Mouse (Mus musculus): ENCODE measurements around the gene Gdpd5. TPM values are rescaled to one million over a fixed set of nuclear protein-coding genes. Genes with fewer than 3 reads are reported as not detected.

Gdpd5 gene
- polyA plus RNA-seq, 1 experiment from 2014 or later, result 8.5 TPM

DNA sequence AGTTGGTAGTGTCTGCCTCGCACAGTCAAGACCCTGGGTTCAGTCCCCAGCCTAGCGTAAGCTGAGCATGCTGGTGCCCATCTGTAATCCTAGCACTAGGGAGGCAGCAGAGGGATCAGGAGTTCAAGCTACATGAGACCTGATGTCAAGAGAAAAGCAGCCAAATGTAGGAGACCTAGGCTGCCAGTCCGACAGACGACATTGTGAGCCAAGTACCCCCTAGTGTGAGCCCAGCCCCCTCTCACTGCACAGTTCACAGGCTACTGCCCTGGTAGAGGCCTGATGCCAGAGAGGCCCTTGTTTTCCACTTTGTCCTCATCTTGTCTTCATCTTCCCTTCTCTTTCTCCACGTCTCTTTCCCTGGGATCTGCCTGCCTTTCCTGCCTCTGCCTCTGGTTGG lies 66.1 kb downstream of the Gdpd5 start:
- Histone ChIP-seq H3K27me3 (ENCODE audit: control insufficient read depth, insufficient read depth, low read length) (no peaks in the 10 kb centered on the region), H3K27ac (replicated peaks; ENCODE audit: low read depth, low read length) (no peak overlapping the region), H3K4me3 (ENCODE audit: low read depth, low read length) (no peak overlapping the region), H3K9me3 (ENCODE audit: control insufficient read depth, low read length) (no peaks in the 10 kb centered on the region), H3K4me1 (ENCODE audit: control insufficient read depth, insufficient read depth, low read length) (peaks cover 10% of the 10 kb centered on the region; the same call in 1 of the 2 replicates), H3K36me3 (ENCODE audit: control insufficient read depth, insufficient read depth, low read length) (no peaks in the 10 kb centered on the region), H3K4me2 (ENCODE audit: low read depth, severe bottlenecking) (no peak overlapping the region), H3K9ac (ENCODE audit: low read length) (no peak overlapping the region)
- WGBS, result 68% methylated on average over 5 of the region's 5 CpGs
- ATAC-seq (ENCODE audit: insufficient number of reproducible peaks, low FRiP score, low TSS enrichment, low read depth) (no peak), DNase-seq (ENCODE audit: low spot score) (no peak)

DNA sequence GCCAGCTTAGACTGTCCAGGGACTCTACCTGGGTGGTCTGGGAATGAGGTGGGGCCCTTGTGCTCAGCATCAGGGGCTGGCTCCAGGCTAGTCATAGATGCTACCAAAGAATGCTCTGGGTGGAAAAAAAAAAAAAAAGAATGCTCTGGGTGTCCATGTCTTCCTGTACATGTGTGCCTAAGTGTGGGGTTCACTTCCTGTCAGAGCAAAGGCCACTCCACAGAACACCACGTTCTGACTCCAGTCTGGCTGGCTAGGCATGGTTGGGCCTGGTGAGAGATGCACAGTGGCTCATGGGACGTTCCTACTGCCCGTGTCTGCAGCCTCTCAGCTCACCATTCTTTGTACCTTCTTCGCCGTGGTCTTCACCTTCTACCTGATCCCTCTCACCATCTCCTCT lies 67.4 kb downstream of the Gdpd5 start:
- ATAC-seq (ENCODE audit: insufficient number of reproducible peaks, low FRiP score, low TSS enrichment, low read depth) (no peak), DNase-seq (ENCODE audit: low spot score) (no peak)
- Histone ChIP-seq H3K27ac (replicated peaks; ENCODE audit: low read depth, low read length) (no peak overlapping the region), H3K27me3 (ENCODE audit: control insufficient read depth, insufficient read depth, low read length) (no peaks in the 10 kb centered on the region), H3K4me1 (ENCODE audit: control insufficient read depth, insufficient read depth, low read length) (peaks cover 4% of the 10 kb centered on the region; the same call in 1 of the 2 replicates), H3K36me3 (ENCODE audit: control insufficient read depth, insufficient read depth, low read length) (no peaks in the 10 kb centered on the region), H3K9me3 (ENCODE audit: control insufficient read depth, low read length) (no peaks in the 10 kb centered on the region), H3K4me3 (ENCODE audit: low read depth, low read length) (no peak overlapping the region), H3K9ac (ENCODE audit: low read length) (no peak overlapping the region), H3K4me2 (ENCODE audit: low read depth, severe bottlenecking) (no peak overlapping the region)
- 84% methylated on average over 5 of the region's 5 CpGs for WGBS

DNA sequence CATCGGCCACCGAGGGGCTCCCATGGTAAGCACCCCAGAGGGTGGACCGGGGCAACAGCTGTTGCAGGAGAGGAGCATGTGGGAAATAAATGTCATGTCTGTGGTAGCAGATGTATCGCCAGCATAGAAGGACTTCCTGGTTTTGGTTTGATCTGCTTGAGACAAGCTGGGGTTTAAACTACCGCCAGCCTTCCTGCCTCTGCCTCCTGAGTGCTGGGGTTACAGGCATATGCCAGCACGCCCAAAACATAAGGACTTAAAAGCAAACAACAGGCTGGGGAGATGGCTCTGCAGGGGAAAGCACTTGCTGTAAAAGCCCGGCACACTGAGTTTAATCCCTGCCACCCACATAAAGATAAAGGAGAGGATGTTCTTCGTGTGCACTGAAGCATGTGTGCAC lies 67.8 kb downstream of the Gdpd5 start:
- no peaks in the 10 kb centered on the region for H3K36me3 ChIP-seq (ENCODE audit: control insufficient read depth, insufficient read depth, low read length)
- H3K4me3 ChIP-seq (ENCODE audit: low read depth, low read length), result no peak overlapping the region
- DNase-seq (ENCODE audit: low spot score), result no peak
- no peaks in the 10 kb centered on the region for H3K9me3 ChIP-seq (ENCODE audit: control insufficient read depth, low read length)
- ATAC-seq (ENCODE audit: insufficient number of reproducible peaks, low FRiP score, low TSS enrichment, low read depth), result no peak
- H3K4me2 ChIP-seq (ENCODE audit: low read depth, severe bottlenecking), result no peak overlapping the region
- no peak overlapping the region for H3K9ac ChIP-seq (ENCODE audit: low read length)
- H3K27ac ChIP-seq (replicated peaks; ENCODE audit: low read depth, low read length), result no peak overlapping the region
- no peaks in the 10 kb centered on the region for H3K27me3 ChIP-seq (ENCODE audit: control insufficient read depth, insufficient read depth, low read length)
- peaks cover 4% of the 10 kb centered on the region; the same call in 1 of the 2 replicates for H3K4me1 ChIP-seq (ENCODE audit: control insufficient read depth, insufficient read depth, low read length)
- 70% methylated on average over 8 of the region's 8 CpGs for WGBS

DNA sequence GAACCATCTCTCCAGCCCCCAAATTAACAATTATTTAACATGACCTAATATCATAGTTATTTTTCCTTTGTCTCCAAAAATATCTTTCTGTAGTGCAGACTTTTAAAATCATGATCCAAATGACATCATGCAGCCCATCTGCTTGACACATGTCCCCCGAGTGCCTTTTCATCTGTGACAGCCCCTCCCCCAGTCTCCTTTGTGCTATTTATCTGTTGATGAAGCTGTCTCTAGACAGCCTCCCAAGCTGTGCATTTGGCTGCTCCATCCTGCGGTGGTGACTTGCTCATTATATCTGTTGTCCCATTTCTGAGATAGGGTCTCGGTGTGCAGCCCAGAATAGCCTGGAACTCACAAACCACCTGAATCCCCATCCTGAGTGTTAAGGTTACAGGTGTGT lies 68.5 kb downstream of the Gdpd5 start:
- Histone ChIP-seq H3K9me3 (ENCODE audit: control insufficient read depth, low read length) (no peaks in the 10 kb centered on the region), H3K4me1 (ENCODE audit: control insufficient read depth, insufficient read depth, low read length) (peaks cover 4% of the 10 kb centered on the region; the same call in 1 of the 2 replicates), H3K27me3 (ENCODE audit: control insufficient read depth, insufficient read depth, low read length) (no peaks in the 10 kb centered on the region), H3K4me3 (ENCODE audit: low read depth, low read length) (no peak overlapping the region), H3K27ac (replicated peaks; ENCODE audit: low read depth, low read length) (no peak overlapping the region), H3K36me3 (ENCODE audit: control insufficient read depth, insufficient read depth, low read length) (no peaks in the 10 kb centered on the region), H3K9ac (ENCODE audit: low read length) (no peak overlapping the region), H3K4me2 (ENCODE audit: low read depth, severe bottlenecking) (no peak overlapping the region)
- 71% methylated on average over 3 of the region's 3 CpGs for WGBS
- ATAC-seq (ENCODE audit: insufficient number of reproducible peaks, low FRiP score, low TSS enrichment, low read depth), result no peak
- DNase-seq (ENCODE audit: low spot score), result no peak

- 1% methylated on average over 3 of the region's 3 CpGs for WGBS
- H3K27ac ChIP-seq (replicated peaks; ENCODE audit: low read depth, low read length), result no peak overlapping the region
- H3K4me1 ChIP-seq (ENCODE audit: control insufficient read depth, insufficient read depth, low read length), result peaks cover 3% of the 10 kb centered on the region; the same call in 1 of the 2 replicates
- H3K4me2 ChIP-seq (ENCODE audit: low read depth, severe bottlenecking), result no peak overlapping the region
- H3K4me3 ChIP-seq (ENCODE audit: low read depth, low read length), result no peak overlapping the region
- H3K27me3 ChIP-seq (ENCODE audit: control insufficient read depth, insufficient read depth, low read length), result no peaks in the 10 kb centered on the region
- H3K9me3 ChIP-seq (ENCODE audit: control insufficient read depth, low read length), result no peaks in the 10 kb centered on the region
- DNase-seq (ENCODE audit: low spot score) (peak; percentile 81), ATAC-seq (ENCODE audit: insufficient number of reproducible peaks, low FRiP score, low TSS enrichment, low read depth) (no peak)
- H3K36me3 ChIP-seq (ENCODE audit: control insufficient read depth, insufficient read depth, low read length), result no peaks in the 10 kb centered on the region
- no peak overlapping the region for H3K9ac ChIP-seq (ENCODE audit: low read length)
These were observed 69.5 kb downstream of the Gdpd5 start for GRCm38 (mm10) chr7:99450703-99451102.

DNA sequence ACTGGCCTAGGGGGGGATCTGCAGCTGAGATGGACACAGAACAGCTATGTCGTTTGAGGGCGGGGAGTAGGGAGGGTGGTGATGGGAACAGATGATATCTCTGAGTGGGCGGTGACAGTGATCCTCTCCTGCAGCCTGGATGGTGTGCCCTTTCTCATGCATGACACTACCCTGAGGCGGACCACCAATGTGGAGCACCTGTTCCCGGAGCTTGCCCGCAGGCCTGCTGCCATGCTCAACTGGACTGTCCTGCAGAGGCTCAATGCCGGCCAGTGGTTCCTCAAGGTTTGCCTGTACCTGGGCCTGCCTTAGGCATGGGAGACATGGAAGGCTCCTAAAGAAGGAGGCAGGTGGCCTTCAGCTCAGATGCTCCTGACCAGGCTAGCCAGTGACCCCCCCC lies 71.6 kb downstream of the Gdpd5 start:
- H3K4me3 ChIP-seq (ENCODE audit: low read depth, low read length), result no peak overlapping the region
- no peaks in the 10 kb centered on the region for H3K4me1 ChIP-seq (ENCODE audit: control insufficient read depth, insufficient read depth, low read length)
- no peak overlapping the region for H3K27ac ChIP-seq (replicated peaks; ENCODE audit: low read depth, low read length)
- 86% methylated on average over 7 of the region's 7 CpGs for WGBS
- H3K9ac ChIP-seq (ENCODE audit: low read length), result no peak overlapping the region
- DNase-seq (ENCODE audit: low spot score) (no peak), ATAC-seq (ENCODE audit: insufficient number of reproducible peaks, low FRiP score, low TSS enrichment, low read depth) (no peak)
- H3K36me3 ChIP-seq (ENCODE audit: control insufficient read depth, insufficient read depth, low read length), result no peaks in the 10 kb centered on the region
- H3K4me2 ChIP-seq (ENCODE audit: low read depth, severe bottlenecking), result no peak overlapping the region
- no peaks in the 10 kb centered on the region for H3K9me3 ChIP-seq (ENCODE audit: control insufficient read depth, low read length)
- no peaks in the 10 kb centered on the region for H3K27me3 ChIP-seq (ENCODE audit: control insufficient read depth, insufficient read depth, low read length)

- H3K27ac ChIP-seq (replicated peaks; ENCODE audit: low read depth, low read length), result no peak overlapping the region
- DNase-seq (ENCODE audit: low spot score) (no peak), ATAC-seq (ENCODE audit: insufficient number of reproducible peaks, low FRiP score, low TSS enrichment, low read depth) (no peak)
- no peaks in the 10 kb centered on the region for H3K27me3 ChIP-seq (ENCODE audit: control insufficient read depth, insufficient read depth, low read length)
- no peak overlapping the region for H3K4me2 ChIP-seq (ENCODE audit: low read depth, severe bottlenecking)
- H3K4me1 ChIP-seq (ENCODE audit: control insufficient read depth, insufficient read depth, low read length), result no peaks in the 10 kb centered on the region
- H3K4me3 ChIP-seq (ENCODE audit: low read depth, low read length), result no peak overlapping the region
- no peaks in the 10 kb centered on the region for H3K9me3 ChIP-seq (ENCODE audit: control insufficient read depth, low read length)
- H3K9ac ChIP-seq (ENCODE audit: low read length), result no peak overlapping the region
- WGBS, result 80% methylated on average over 4 of the region's 4 CpGs
- no peaks in the 10 kb centered on the region for H3K36me3 ChIP-seq (ENCODE audit: control insufficient read depth, insufficient read depth, low read length)
These were observed 72.8 kb downstream of the Gdpd5 start for GRCm38 (mm10) chr7:99454044-99454443.

DNA sequence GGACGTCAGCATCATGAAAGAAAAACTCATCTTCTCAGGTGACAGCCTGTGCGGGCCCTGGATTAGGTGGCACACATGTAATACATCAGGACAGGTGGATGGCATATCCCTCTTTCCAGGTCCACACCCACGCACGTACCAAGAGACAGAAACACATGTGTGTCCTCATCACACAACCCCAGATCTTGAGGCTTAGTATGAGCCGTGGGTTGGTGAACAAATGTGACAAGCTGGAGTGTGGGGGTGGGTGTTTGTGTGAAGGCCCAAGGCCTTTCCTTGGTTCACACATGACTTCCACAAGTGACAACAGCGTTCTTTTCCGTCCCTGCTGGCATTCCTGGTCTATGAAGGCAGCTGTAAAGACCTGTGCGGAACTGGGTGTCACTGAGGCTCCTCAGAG lies 77.6 kb downstream of the Gdpd5 start:
- Histone ChIP-seq H3K9ac (ENCODE audit: low read length) (no peak overlapping the region), H3K27ac (replicated peaks; ENCODE audit: low read depth, low read length) (no peak overlapping the region), H3K9me3 (ENCODE audit: control insufficient read depth, low read length) (no peaks in the 10 kb centered on the region), H3K4me1 (ENCODE audit: control insufficient read depth, insufficient read depth, low read length) (no peaks in the 10 kb centered on the region), H3K4me2 (ENCODE audit: low read depth, severe bottlenecking) (no peak overlapping the region), H3K36me3 (ENCODE audit: control insufficient read depth, insufficient read depth, low read length) (no peaks in the 10 kb centered on the region), H3K27me3 (ENCODE audit: control insufficient read depth, insufficient read depth, low read length) (no peaks in the 10 kb centered on the region), H3K4me3 (ENCODE audit: low read depth, low read length) (no peak overlapping the region)
- no peak for ATAC-seq (ENCODE audit: insufficient number of reproducible peaks, low FRiP score, low TSS enrichment, low read depth)
- WGBS, result 88% methylated on average over 8 of the region's 8 CpGs
- DNase-seq (ENCODE audit: low spot score), result no peak

DNA sequence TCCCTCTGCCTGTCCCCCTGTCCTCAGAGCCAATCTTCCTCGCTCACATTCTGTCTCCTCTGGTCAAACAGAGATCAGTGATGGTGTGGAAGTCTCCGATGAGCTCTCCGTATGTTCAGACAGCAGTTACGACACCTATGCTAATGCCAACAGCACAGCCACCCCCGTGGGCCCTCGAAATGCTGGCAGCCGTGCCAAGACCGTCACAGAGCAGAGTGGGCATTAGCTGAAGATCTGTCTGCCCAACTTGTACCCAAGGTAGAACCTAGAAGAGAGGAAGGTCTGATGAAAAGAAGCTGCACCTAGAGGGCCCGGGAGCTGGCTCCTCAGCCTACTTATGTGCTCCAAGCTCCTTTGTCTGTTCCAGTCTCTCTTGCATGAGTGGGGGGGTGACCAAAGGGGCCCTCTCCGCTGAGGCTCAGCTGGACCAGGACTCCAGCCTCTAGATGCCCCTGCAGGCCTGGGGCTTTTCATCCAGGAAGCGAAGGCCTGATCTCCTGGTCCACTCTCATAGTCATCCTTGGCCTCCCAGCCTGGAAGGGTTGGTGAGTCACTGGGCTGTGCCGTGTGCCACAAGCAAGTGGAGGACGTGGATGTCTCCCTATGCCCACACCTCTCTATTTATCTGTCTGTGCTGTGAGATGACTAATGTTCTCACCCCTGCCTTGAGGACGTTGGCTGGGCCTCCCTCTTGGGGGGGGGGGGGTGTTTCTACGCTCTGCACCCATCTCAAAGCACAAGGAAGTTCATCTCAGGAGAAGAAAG lies 78.9 kb downstream of the Gdpd5 start:
- Histone ChIP-seq H3K36me3 (ENCODE audit: control insufficient read depth, insufficient read depth, low read length) (no peaks in the 10 kb centered on the region), H3K4me3 (ENCODE audit: low read depth, low read length) (no peak overlapping the region), H3K4me2 (ENCODE audit: low read depth, severe bottlenecking) (0 out of 2 replicates have a peak overlapping the region, but pooled peaks have one; percentile 2), H3K9ac (ENCODE audit: low read length) (no peak overlapping the region), H3K9me3 (ENCODE audit: control insufficient read depth, low read length) (no peaks in the 10 kb centered on the region), H3K27ac (replicated peaks; ENCODE audit: low read depth, low read length) (no peak overlapping the region), H3K27me3 (ENCODE audit: control insufficient read depth, insufficient read depth, low read length) (no peaks in the 10 kb centered on the region), H3K4me1 (ENCODE audit: control insufficient read depth, insufficient read depth, low read length) (no peaks in the 10 kb centered on the region)
- 91% methylated on average over 15 of the region's 15 CpGs for WGBS
- DNase-seq (ENCODE audit: low spot score) (no peak), ATAC-seq (ENCODE audit: insufficient number of reproducible peaks, low FRiP score, low TSS enrichment, low read depth) (no peak)

Data from limb, embryonic 11.5 days (tissue).